Mouse (Mus musculus): Measurements from ENCODE around the gene Kit. TPM values are rescaled to one million over a fixed set of nuclear protein-coding genes. Genes with fewer than 3 reads are reported as not detected.

The Kit gene
- polyA plus RNA-seq, 1 experiment: 9.8 TPM

GRCm38 (mm10) chr5:75622401-75622800, 47.7 kb downstream of the Kit start:
- H3K27ac ChIP-seq (ENCODE audit: insufficient read depth, low read depth, low read length): no peak overlapping the region; the same call in 1 of the 2 replicates
- H3K4me1 ChIP-seq (ENCODE audit: control insufficient read depth, insufficient read depth, insufficient read length, low read length): peaks cover 6% of the 10 kb centered on the region; the same call in 1 of the 2 replicates
- no peak overlapping the region for H3K4me3 ChIP-seq (ENCODE audit: low read depth, low read length)
- WGBS: 59% methylated on average over 4 of the region's 4 CpGs
- H3K36me3 ChIP-seq (ENCODE audit: control insufficient read depth, insufficient read depth, low read length): no peaks in the 10 kb centered on the region
- H3K27me3 ChIP-seq (ENCODE audit: control insufficient read depth, insufficient read depth, low read length): no peaks in the 10 kb centered on the region
- no peak for TF ChIP-seq CTCF (IDR thresholded peaks at IDR 0.05; ENCODE audit: extremely low read depth, insufficient read length, insufficient replicate concordance, low read depth, low read length)
- no peak for TF ChIP-seq POLR2A (IDR thresholded peaks at IDR 0.05; ENCODE audit: low read depth, low read length)

GRCm38 (mm10) chr5:75623007-75623406, 48.3 kb downstream of the Kit start:
- Histone ChIP-seq H3K36me3 (ENCODE audit: control insufficient read depth, insufficient read depth, low read length) (no peaks in the 10 kb centered on the region), H3K4me1 (ENCODE audit: control insufficient read depth, insufficient read depth, insufficient read length, low read length) (peaks cover 6% of the 10 kb centered on the region; the same call in 1 of the 2 replicates), H3K27me3 (ENCODE audit: control insufficient read depth, insufficient read depth, low read length) (no peaks in the 10 kb centered on the region), H3K4me3 (ENCODE audit: low read depth, low read length) (no peak overlapping the region), H3K27ac (ENCODE audit: insufficient read depth, low read depth, low read length) (no peak overlapping the region; the same call in 1 of the 2 replicates)
- TF ChIP-seq POLR2A (IDR thresholded peaks at IDR 0.05; ENCODE audit: low read depth, low read length) (no peak), CTCF (IDR thresholded peaks at IDR 0.05; ENCODE audit: extremely low read depth, insufficient read length, insufficient replicate concordance, low read depth, low read length) (no peak)
- 21% methylated on average over 11 of the region's 11 CpGs for WGBS

- Histone ChIP-seq H3K4me3 (ENCODE audit: low read depth, low read length) (no peak overlapping the region), H3K4me1 (ENCODE audit: control insufficient read depth, insufficient read depth, insufficient read length, low read length) (peaks cover 6% of the 10 kb centered on the region; the same call in 1 of the 2 replicates), H3K27ac (ENCODE audit: insufficient read depth, low read depth, low read length) (0 out of 2 replicates have a peak overlapping the region, but pooled peaks have one; percentile 23), H3K27me3 (ENCODE audit: control insufficient read depth, insufficient read depth, low read length) (no peaks in the 10 kb centered on the region), H3K36me3 (ENCODE audit: control insufficient read depth, insufficient read depth, low read length) (no peaks in the 10 kb centered on the region)
- no peak for TF ChIP-seq POLR2A (IDR thresholded peaks at IDR 0.05; ENCODE audit: low read depth, low read length)
- no peak for TF ChIP-seq CTCF (IDR thresholded peaks at IDR 0.05; ENCODE audit: extremely low read depth, insufficient read length, insufficient replicate concordance, low read depth, low read length)
- 96% methylated on average over 1 of the region's 1 CpGs for WGBS
Observed at GRCm38 (mm10) chr5:75623520-75623919, 48.8 kb downstream of the Kit start.

- Histone ChIP-seq H3K36me3 (ENCODE audit: control insufficient read depth, insufficient read depth, low read length) (no peaks in the 10 kb centered on the region), H3K27me3 (ENCODE audit: control insufficient read depth, insufficient read depth, low read length) (no peaks in the 10 kb centered on the region), H3K4me1 (ENCODE audit: control insufficient read depth, insufficient read depth, insufficient read length, low read length) (peaks cover 6% of the 10 kb centered on the region; the same call in 1 of the 2 replicates), H3K27ac (ENCODE audit: insufficient read depth, low read depth, low read length) (0 out of 2 replicates have a peak overlapping the region, but pooled peaks have one; percentile 23), H3K4me3 (ENCODE audit: low read depth, low read length) (no peak overlapping the region)
- 74% methylated on average over 20 of the region's 20 CpGs for WGBS
- TF ChIP-seq CTCF (IDR thresholded peaks at IDR 0.05; ENCODE audit: extremely low read depth, insufficient read length, insufficient replicate concordance, low read depth, low read length): no peak
- TF ChIP-seq POLR2A (IDR thresholded peaks at IDR 0.05; ENCODE audit: low read depth, low read length): no peak
Observed at GRCm38 (mm10) chr5:75623993-75624706, 49.4 kb downstream of the Kit start.

GRCm38 (mm10) chr5:75625059-75625458, 50.3 kb downstream of the Kit start:
- Histone ChIP-seq H3K27ac (ENCODE audit: insufficient read depth, low read depth, low read length) (no peak overlapping the region), H3K4me1 (ENCODE audit: control insufficient read depth, insufficient read depth, insufficient read length, low read length) (peaks cover 6% of the 10 kb centered on the region; the same call in 1 of the 2 replicates), H3K36me3 (ENCODE audit: control insufficient read depth, insufficient read depth, low read length) (no peaks in the 10 kb centered on the region), H3K4me3 (ENCODE audit: low read depth, low read length) (no peak overlapping the region), H3K27me3 (ENCODE audit: control insufficient read depth, insufficient read depth, low read length) (no peaks in the 10 kb centered on the region)
- TF ChIP-seq POLR2A (IDR thresholded peaks at IDR 0.05; ENCODE audit: low read depth, low read length) (no peak), CTCF (IDR thresholded peaks at IDR 0.05; ENCODE audit: extremely low read depth, insufficient read length, insufficient replicate concordance, low read depth, low read length) (no peak)

- WGBS: 79% methylated on average over 8 of the region's 8 CpGs
- Histone ChIP-seq H3K27me3 (ENCODE audit: control insufficient read depth, insufficient read depth, low read length) (no peaks in the 10 kb centered on the region), H3K4me1 (ENCODE audit: control insufficient read depth, insufficient read depth, insufficient read length, low read length) (peaks cover 6% of the 10 kb centered on the region; the same call in 1 of the 2 replicates), H3K4me3 (ENCODE audit: low read depth, low read length) (no peak overlapping the region), H3K36me3 (ENCODE audit: control insufficient read depth, insufficient read depth, low read length) (no peaks in the 10 kb centered on the region), H3K27ac (ENCODE audit: insufficient read depth, low read depth, low read length) (no peak overlapping the region)
- no peak for TF ChIP-seq CTCF (IDR thresholded peaks at IDR 0.05; ENCODE audit: extremely low read depth, insufficient read length, insufficient replicate concordance, low read depth, low read length)
- TF ChIP-seq POLR2A (IDR thresholded peaks at IDR 0.05; ENCODE audit: low read depth, low read length): no peak
Observed at GRCm38 (mm10) chr5:75626284-75626683, 51.6 kb downstream of the Kit start.

GRCm38 (mm10) chr5:75626703-75627102, 52.0 kb downstream of the Kit start:
- Histone ChIP-seq H3K4me3 (ENCODE audit: low read depth, low read length) (no peak overlapping the region), H3K4me1 (ENCODE audit: control insufficient read depth, insufficient read depth, insufficient read length, low read length) (peaks cover 6% of the 10 kb centered on the region; the same call in 1 of the 2 replicates), H3K36me3 (ENCODE audit: control insufficient read depth, insufficient read depth, low read length) (no peaks in the 10 kb centered on the region), H3K27me3 (ENCODE audit: control insufficient read depth, insufficient read depth, low read length) (no peaks in the 10 kb centered on the region), H3K27ac (ENCODE audit: insufficient read depth, low read depth, low read length) (no peak overlapping the region)
- 83% methylated on average over 6 of the region's 6 CpGs for WGBS
- no peak for TF ChIP-seq CTCF (IDR thresholded peaks at IDR 0.05; ENCODE audit: extremely low read depth, insufficient read length, insufficient replicate concordance, low read depth, low read length)
- TF ChIP-seq POLR2A (IDR thresholded peaks at IDR 0.05; ENCODE audit: low read depth, low read length): no peak
